Mouse (Mus musculus): ENCODE results near the gene Pde6h.

GRCm38 (mm10) chr6:136989824-136990497 is 66.3 kb downstream of the Pde6h start:
- TF ChIP-seq POLR2A (IDR thresholded peaks at IDR 0.05; ENCODE audit: borderline replicate concordance, extremely low read depth, insufficient read depth, insufficient read length, poor library complexity, severe bottlenecking), result no peak
- no peak for TF ChIP-seq CTCF (IDR thresholded peaks at IDR 0.05; ENCODE audit: borderline replicate concordance, extremely low read depth, insufficient read depth, insufficient read length)
